Mouse (Mus musculus) thymus, adult 2 months (tissue): Measurements from ENCODE around the gene Sestd1.

Source experiments
- CTCF ChIP-seq: fragments of 200-500 bp; IDR thresholded peaks from 2 replicates; pipeline ENCODE4 v1.5.1; 2012; ENCODE audit warnings: mild to moderate bottlenecking, control low read depth, low read length, moderate library complexity, borderline replicate concordance; ENCODE audit not compliant: control insufficient read depth, poor library complexity, insufficient read depth; ENCODE audit errors: extremely low read depth
- POLR2A ChIP-seq: fragments of 200-500 bp; IDR thresholded peaks from 2 replicates; pipeline ENCODE4 v1.6.1; 2012; ENCODE audit warnings: mild to moderate bottlenecking, low read length, control low read depth, moderate library complexity; ENCODE audit not compliant: control insufficient read depth, poor library complexity, insufficient read depth; ENCODE audit errors: extremely low read depth

DNA sequence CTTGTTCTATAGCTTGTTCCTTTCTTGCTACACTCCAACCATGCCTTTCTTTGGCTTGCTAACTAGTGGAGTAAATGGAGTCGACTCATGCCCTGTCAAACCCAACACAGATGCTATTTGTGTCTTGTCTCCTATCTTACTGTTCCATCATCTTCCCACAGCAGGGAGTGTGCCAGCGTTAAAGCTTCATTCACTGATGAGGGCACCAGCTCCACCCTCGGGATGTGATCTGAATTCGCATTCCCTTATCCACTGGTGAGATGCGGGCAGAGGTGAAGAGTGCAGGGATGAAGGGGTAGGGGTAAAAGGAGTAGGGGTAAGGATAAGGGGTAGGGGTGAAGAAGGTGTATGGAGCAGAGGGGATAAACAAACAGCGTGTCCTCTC lies 97.4 kb downstream of the Sestd1 start:
- no peak for TF ChIP-seq POLR2A
- no peak for TF ChIP-seq CTCF
